Mouse (Mus musculus) cortical plate, adult 2 months (tissue): ENCODE measurements around the gene 6430571L13Rik. TPM values are rescaled to one million over a fixed set of nuclear protein-coding genes. Genes with fewer than 3 reads are reported as not detected.
"Not testable (repeated sequence)": the region's sequence is repeated elsewhere in the genome, so short reads cannot be mapped to it uniquely, and the experiment has no call there.

Experiments used
- H3K27ac ChIP-seq: fragments of 200-500 bp; 2 replicates; pipeline ENCODE4 v1.5.1; 2012; ENCODE audit warnings: low read length, control low read depth, inconsistent platforms; ENCODE audit not compliant: insufficient read depth
- H3K4me1 ChIP-seq: fragments of 200-500 bp; 2 replicates; pipeline ENCODE4 v1.6.1; 2011; ENCODE audit warnings: low read length; ENCODE audit not compliant: control insufficient read depth, insufficient read depth
- H3K4me3 ChIP-seq: fragments of 200-500 bp; 2 replicates; pipeline ENCODE4 v1.5.1; 2011; ENCODE audit warnings: mild to moderate bottlenecking, low read length, control low read depth; ENCODE audit not compliant: insufficient read depth
- CTCF ChIP-seq: fragments of 200-500 bp; IDR thresholded peaks from 2 replicates; pipeline ENCODE4 v1.5.1; 2011; ENCODE audit warnings: mild to moderate bottlenecking, control low read depth, low read length; ENCODE audit not compliant: insufficient read depth; ENCODE audit errors: extremely low read depth
- POLR2A ChIP-seq: fragments of 200-500 bp; IDR thresholded peaks from 2 replicates; pipeline ENCODE4 v1.6.1; 2011; ENCODE audit warnings: mild to moderate bottlenecking, low read length, control low read depth; ENCODE audit not compliant: insufficient read depth; ENCODE audit errors: extremely low read depth
- polyA plus RNA-seq: library from polyadenylated mRNA; depleted of rRNA; stranded (reverse); fragments of >200 nt; gene quantifications from 2 replicates; pipeline ENCODE4 v1.2.3, GENCODE M21; 2012

The 6430571L13Rik gene
- polyA plus RNA-seq, 1 experiment: 5.2 TPM

- TF ChIP-seq POLR2A (no peak), CTCF (no peak)
- H3K27ac ChIP-seq: no peak overlapping the region
- H3K4me1 ChIP-seq: peaks cover 4% of the 10 kb centered on the region; the same call in 1 of the 2 replicates
- H3K4me3 ChIP-seq: no peak overlapping the region
These were observed 40.6 kb upstream of the 6430571L13Rik start for GRCm38 (mm10) chr9:107299783-107300182.

DNA sequence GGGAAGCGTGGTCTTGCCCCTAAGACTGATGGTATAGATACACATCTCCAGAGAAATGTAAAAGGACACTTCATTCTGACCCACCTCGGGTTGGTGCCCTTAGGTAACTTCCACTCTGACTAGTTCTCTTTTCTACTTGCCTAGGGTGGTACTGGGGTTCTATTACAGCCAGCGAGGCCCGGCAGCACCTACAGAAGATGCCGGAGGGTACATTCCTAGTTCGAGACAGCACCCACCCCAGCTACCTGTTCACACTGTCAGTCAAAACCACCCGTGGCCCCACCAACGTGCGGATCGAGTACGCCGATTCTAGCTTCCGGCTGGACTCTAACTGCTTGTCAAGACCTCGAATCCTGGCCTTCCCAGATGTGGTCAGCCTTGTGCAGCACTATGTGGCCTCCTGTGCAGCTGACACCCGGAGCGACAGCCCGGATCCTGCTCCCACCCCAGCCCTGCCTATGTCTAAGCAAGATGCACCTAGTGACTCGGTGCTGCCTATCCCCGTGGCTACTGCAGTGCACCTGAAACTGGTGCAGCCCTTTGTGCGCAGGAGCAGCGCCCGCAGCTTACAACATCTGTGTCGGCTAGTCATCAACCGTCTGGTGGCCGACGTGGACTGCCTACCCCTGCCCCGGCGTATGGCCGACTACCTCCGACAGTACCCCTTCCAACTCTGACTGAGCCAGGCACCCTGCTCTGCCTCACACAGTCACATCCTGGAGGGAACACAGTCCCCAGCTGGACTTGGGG is 40.0 kb upstream of the 6430571L13Rik start:
- H3K27ac ChIP-seq: no peak overlapping the region
- H3K4me1 ChIP-seq: peaks cover 4% of the 10 kb centered on the region; the same call in 1 of the 2 replicates
- TF ChIP-seq POLR2A (no peak), CTCF (no peak)
- no peak overlapping the region for H3K4me3 ChIP-seq

DNA sequence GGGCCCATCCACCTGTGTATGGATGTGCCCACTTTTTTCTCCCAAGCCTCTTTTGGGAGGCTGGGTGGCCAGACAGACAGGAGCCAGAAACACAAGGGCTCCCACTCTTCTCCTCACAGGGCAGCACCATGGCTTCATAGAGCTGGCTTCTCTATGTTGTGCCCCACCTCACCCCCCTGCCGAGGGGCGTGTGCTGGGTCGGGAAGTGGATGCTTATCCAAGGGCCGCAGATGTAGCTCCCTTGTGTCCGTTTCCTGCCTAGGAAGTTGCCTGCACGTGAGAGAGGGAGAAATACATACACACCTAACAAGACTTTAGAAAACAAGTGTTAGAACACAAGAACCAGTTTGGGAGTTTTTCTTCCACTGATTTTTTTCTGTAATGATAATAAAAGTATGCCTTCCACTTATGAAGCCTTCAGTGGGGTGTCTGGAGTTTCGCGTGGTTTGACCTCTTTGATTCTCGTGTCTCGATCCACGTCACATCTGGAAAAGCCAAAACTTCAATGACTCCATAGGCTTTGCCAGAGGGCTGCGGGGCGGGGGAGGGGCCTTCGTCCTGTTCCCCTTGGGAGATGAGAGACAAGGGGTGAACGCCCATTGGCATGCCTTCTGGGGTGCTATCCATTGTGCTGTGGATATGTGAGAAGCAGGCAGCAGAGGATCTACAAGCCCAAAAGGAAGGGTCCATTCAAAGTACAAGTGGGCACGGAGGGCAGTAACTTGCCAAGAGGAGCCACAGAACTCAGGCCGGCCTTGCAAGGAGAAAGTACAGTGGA is 38.7 kb upstream of the 6430571L13Rik start:
- TF ChIP-seq POLR2A (no peak), CTCF (no peak)
- H3K4me1 ChIP-seq: peaks cover 2% of the 10 kb centered on the region; the same call in 1 of the 2 replicates
- no peak overlapping the region for H3K27ac ChIP-seq
- H3K4me3 ChIP-seq: no peak overlapping the region

DNA sequence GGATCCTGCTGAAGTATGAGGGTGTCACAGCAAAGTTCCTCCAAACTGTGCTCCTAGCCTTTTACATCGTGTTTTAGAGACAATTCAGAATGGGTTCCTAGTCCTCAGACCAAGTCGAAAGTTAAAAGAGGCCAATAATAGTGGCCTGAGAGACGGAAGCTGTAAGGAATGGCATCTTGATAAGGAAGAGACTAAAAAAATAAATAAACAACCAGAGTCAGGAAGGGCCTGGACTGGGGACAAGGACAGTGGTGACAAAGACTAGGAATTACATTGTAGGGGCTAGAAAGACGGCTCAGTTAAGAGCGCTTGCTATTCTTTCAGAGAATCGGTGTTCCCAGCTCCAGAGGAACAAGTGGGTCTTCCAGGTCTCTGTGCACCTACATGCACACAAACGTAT is 37.8 kb upstream of the 6430571L13Rik start:
- Histone ChIP-seq H3K4me3 (no peak overlapping the region), H3K4me1 (peaks cover 5% of the 10 kb centered on the region; the same call in 1 of the 2 replicates), H3K27ac (no peak overlapping the region)
- TF ChIP-seq CTCF (no peak), POLR2A (no peak)

- Histone ChIP-seq H3K4me3 (no peak overlapping the region), H3K27ac (no peak overlapping the region), H3K4me1 (peaks cover 5% of the 10 kb centered on the region; the same call in 1 of the 2 replicates)
- TF ChIP-seq POLR2A (no peak), CTCF (no peak)
These were observed 37.1 kb upstream of the 6430571L13Rik start for GRCm38 (mm10) chr9:107303121-107303820.

DNA sequence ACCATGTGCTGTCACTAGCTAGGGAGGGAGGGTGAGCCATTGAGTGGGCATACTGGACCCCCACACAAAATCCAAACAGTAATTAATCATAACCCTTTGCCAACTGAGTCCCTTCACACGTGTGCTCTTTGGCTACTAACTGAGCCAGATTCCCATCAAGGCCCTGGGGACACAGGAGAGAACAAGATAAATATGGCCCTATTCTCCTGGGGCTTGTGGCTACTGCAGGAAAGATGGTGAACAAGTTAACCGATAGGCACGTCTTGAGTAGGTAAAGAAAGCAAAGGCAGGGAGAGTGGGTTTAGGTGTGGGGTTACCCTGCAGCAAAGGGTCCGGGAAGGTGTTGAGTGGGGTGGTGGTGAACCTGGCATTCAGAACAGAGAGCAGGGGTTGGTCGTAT is 36.5 kb upstream of the 6430571L13Rik start:
- Histone ChIP-seq H3K4me1 (peaks cover 7% of the 10 kb centered on the region; the same call in 1 of the 2 replicates), H3K4me3 (no peak overlapping the region), H3K27ac (no peak overlapping the region)
- TF ChIP-seq CTCF (no peak), POLR2A (no peak)

DNA sequence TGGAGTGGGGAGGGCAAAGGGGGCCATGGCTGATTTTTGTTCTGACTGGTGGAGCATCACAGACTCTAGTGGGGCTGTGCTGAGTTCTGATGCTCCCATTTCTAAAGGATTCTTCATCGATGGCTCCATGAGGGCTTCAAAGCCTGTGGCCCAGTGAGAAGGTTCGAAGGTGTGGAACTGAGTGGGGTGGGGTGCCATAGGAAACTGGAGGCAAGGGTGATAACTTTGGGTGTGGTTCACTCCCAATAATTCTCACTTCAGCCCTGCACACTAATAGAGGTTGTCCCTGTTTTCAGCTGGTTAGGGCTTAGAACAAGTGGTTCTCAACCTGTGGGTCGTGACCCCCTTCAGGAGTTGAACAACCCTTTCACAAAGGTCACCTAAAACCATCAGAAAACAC is 36.0 kb upstream of the 6430571L13Rik start:
- no peak overlapping the region for H3K4me3 ChIP-seq
- no peak overlapping the region for H3K27ac ChIP-seq
- H3K4me1 ChIP-seq: peaks cover 7% of the 10 kb centered on the region; the same call in 1 of the 2 replicates
- TF ChIP-seq CTCF: no peak

DNA sequence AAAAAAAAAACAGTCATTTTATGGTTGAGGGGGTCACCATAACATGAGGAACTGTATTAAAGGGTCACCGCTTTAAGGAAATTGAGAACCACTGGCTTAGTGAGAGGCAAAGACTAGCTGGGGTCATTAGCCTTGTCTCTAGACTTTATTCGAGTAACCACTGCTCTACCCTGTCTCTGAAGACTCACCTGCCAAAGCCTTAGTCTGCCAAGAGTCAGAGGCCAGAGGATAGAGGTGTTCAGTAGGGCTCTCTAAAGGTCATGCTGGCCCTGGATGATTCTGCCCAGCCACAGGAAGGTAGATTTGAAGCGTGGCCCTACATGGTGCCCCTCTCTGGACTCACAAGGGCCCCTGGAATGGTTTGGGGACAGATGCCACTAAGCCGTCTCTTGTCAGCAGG is 35.4 kb upstream of the 6430571L13Rik start:
- H3K27ac ChIP-seq: no peak overlapping the region
- TF ChIP-seq CTCF (no peak), POLR2A (no peak)
- H3K4me3 ChIP-seq: no peak overlapping the region

DNA sequence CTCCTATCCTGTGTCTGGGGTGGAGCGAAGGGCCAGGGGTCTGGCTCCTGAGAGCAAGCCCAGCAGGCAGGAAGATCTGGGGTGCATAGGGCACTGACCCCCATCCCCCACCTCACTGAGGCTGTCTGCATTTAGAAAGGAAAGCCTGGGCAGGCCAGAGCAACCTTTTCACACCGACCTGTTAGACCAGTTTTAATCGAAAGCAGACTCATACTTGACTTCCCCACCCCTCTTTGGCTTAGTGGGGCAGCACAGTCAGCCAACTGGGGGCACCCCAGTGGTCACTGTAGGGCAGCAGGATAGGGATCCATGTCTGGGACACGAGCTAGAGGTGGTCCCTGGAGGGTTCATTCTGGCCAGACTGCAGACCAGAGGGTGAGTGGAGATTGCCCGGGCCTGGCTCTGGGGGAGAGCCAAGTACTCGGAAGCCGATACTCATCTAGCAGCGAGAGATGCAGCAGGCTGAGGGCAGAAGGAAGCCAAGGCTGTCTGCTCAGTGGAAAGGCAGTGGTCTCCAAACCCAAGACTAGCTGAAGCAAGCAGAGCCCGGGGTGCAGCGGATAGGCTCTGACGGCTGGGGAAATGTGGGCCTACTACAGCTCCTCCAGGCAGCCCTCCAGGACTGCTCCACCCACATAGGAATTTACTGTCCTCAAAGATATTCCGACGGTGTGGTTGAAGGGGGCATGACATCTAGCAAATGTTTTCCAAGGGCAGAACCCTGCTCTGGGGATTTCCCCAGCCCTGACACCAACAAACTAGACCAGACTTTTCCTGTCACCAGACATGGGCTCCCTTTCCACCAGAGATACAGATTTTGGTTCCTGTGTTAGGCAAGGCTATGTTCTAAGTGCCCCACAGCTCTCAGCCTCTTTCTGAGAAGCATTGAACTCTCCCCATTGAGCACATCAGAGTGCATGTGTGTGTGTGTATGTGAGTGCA is 34.5 kb upstream of the 6430571L13Rik start:
- H3K27ac ChIP-seq: no peak overlapping the region
- H3K4me1 ChIP-seq: peaks cover 7% of the 10 kb centered on the region; the same call in 1 of the 2 replicates
- no peak for TF ChIP-seq POLR2A
- TF ChIP-seq CTCF: no peak
- no peak overlapping the region for H3K4me3 ChIP-seq

More for the DNA sequence above, 35.4 kb upstream of the 6430571L13Rik start:
- H3K4me1 ChIP-seq: peaks cover 7% of the 10 kb centered on the region; the same call in 1 of the 2 replicates

GRCm38 (mm10) chr9:107306673-107307072 is 33.7 kb upstream of the 6430571L13Rik start:
- not testable (repeated sequence) for H3K27ac ChIP-seq, H3K4me1 ChIP-seq, H3K4me3 ChIP-seq
